Mouse (Mus musculus) intestine, embryonic 14.5 days (tissue): ENCODE measurements around the gene Kxd1. TPM values are rescaled to one million over a fixed set of nuclear protein-coding genes. Genes with fewer than 3 reads are reported as not detected.

Experiments
- ATAC-seq: fragments of 200-750 bp; cut with Nextera tagmentation; replicated peaks from 2 replicates; pipeline ENCODE4 v1.8.0; 2017; ENCODE audit warnings: low read depth, moderate number of reproducible peaks, moderate TSS enrichment, moderate library complexity; ENCODE audit not compliant: low FRiP score, low TSS enrichment
- DNase-seq: peaks from one replicate; pipeline ENCODE4 v3.0.0-alpha.2; 2018; ENCODE audit warnings: low spot score
- H3K27ac ChIP-seq: fragments of 300-500 bp; sonication (generic); 2 replicates; pipeline ENCODE4 v1.5.1; 2014; ENCODE audit warnings: low read depth, mild to moderate bottlenecking, control low read depth
- H3K27me3 ChIP-seq: fragments of 300-500 bp; sonication (generic); replicated peaks from 2 replicates; pipeline ENCODE4 v1.6.1; 2014; ENCODE audit warnings: low read length, control low read depth; ENCODE audit not compliant: control insufficient read depth, insufficient read depth
- H3K36me3 ChIP-seq: fragments of 300-500 bp; sonication (generic); 2 replicates; pipeline ENCODE4 v1.6.1; 2014; ENCODE audit warnings: low read length, control low read depth; ENCODE audit not compliant: control insufficient read depth, insufficient read depth
- H3K4me1 ChIP-seq: fragments of 300-500 bp; sonication (generic); replicated peaks from 2 replicates; pipeline ENCODE4 v1.6.1; 2014; ENCODE audit warnings: low read length, control low read depth, mixed read lengths; ENCODE audit not compliant: control insufficient read depth, insufficient read depth
- H3K4me2 ChIP-seq: fragments of 300-500 bp; sonication (generic); 2 replicates; pipeline ENCODE4 v1.6.1; 2014; ENCODE audit warnings: low read length
- H3K4me3 ChIP-seq: fragments of 300-500 bp; sonication (generic); 2 replicates; pipeline ENCODE4 v1.5.1; 2014; ENCODE audit warnings: low read depth, low read length, control low read depth, mixed read lengths
- H3K9ac ChIP-seq: fragments of 300-500 bp; sonication (generic); 2 replicates; pipeline ENCODE4 v1.6.1; 2014; ENCODE audit warnings: mild to moderate bottlenecking, low read length
- H3K9me3 ChIP-seq: fragments of 300-500 bp; sonication (generic); 2 replicates; pipeline ENCODE4 v1.6.1; 2016; ENCODE audit warnings: low read length, control low read depth; ENCODE audit not compliant: control insufficient read depth
- WGBS: fragments of 180-500 bp; shearing (Covaris S2); extraction: QIAGEN DNeasy Blood & Tissue Kit; methylation state at CpG from one replicate; pipeline ENCODE4 v1.1.7; 2014; 5-methylcytosine and 5-hydroxymethylcytosine counted together
- polyA plus RNA-seq: library from polyadenylated mRNA; unstranded; fragments of >200 nt; fragmentation: Nextera tagmentation; extraction: Ambion mirVana; gene quantifications from 2 replicates; pipeline ENCODE4 v1.2.1, GENCODE M21; 2014

The Kxd1 gene
- polyA plus RNA-seq, 1 experiment from 2014 or later = 77.6 TPM

DNA sequence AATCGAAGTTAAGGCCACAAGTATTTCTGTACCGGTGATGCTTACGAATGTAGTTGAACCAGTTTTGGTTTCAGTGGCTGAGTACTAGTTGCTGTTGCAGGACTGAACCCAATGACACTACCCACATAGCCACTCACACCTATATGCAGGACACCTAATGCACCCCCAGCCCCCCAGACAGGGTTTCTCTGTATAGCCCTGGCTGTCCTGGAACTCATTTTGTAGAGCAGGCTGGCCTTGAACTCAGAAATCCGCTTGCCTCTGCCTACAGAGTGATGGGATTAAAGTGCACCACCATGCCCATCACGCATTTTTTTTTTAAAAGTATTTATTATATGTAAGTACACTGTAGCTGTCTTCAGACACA lies 20.7 kb downstream of the Kxd1 start:
- H3K9ac ChIP-seq = no peak overlapping the region
- DNase-seq (no peak), ATAC-seq (no peak)
- H3K27ac ChIP-seq = no peak overlapping the region
- WGBS = 65% methylated on average over 5 of the region's 5 CpGs
- H3K9me3 ChIP-seq = no peaks in the 10 kb centered on the region
- H3K27me3 ChIP-seq = peaks cover 18% of the 10 kb centered on the region
- H3K4me1 ChIP-seq = peaks cover 23% of the 10 kb centered on the region
- H3K36me3 ChIP-seq = peaks cover 26% of the 10 kb centered on the region
- 0 out of 2 replicates have a peak overlapping the region, but pooled peaks have one; percentile 78 for H3K4me3 ChIP-seq
- no peak overlapping the region for H3K4me2 ChIP-seq

DNA sequence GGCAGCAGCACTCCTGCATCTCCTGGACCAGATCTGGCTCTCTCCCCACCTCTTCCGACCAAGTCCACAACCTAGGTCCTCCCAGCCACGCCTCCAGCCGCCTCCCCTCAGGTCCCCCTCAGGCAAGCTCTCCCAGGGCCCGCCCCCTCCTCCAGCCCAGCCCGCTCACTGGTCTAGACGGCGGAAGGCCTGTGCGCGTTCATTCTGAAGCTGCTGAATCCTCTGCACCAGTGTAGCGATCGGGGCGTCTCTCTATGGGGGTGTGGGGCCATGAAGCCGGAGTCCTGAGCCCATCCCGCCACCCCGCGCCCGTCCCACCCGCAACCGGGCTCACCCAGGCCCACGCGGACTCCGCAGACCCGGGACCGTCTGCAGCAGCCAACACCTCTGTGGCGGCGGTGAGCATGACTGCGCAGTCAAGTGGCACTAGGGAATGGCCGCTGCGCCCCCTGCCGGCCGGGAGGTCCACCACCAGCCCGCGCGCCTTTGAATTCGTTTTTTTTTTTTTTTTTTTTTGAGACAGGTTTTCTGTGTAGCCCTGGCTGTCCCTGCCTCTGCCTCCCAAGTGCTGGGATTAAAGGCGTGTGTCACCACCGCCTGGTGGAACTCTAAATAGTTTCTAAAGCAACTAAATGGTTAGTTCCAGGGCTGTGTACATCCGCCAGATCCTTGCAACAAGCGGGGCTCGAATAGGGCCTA lies 21.3 kb downstream of the Kxd1 start, which contains the start of gene Rex1bd:
Gene Rex1bd (minus strand): TSS at position 425 of the 699 bp plus-strand sequence.
- DNase-seq = peak; percentile 99
- peak within 1 kb of the TSS; percentile 78 for H3K4me3 ChIP-seq
- H3K36me3 ChIP-seq = peaks cover 26% of the 10 kb centered on the region
- H3K27ac ChIP-seq = peak within 1 kb of the TSS; percentile 76
- peak within 1 kb of the TSS; percentile 59 for H3K4me2 ChIP-seq
- H3K9ac ChIP-seq = peak within 1 kb of the TSS; percentile 67
- peaks cover 24% of the 10 kb centered on the region for H3K27me3 ChIP-seq
- H3K4me1 ChIP-seq = peaks cover 27% of the 10 kb centered on the region
- H3K9me3 ChIP-seq = no peaks in the 10 kb centered on the region
- ATAC-seq = peak; percentile 85
- 3% methylated on average over 40 of the region's 40 CpGs for WGBS

GRCm38 (mm10) chr8:70505698-70506327 lies 21.9 kb downstream of the Kxd1 start:
- H3K9ac ChIP-seq = peak overlapping the region; percentile 67
- peak overlapping the region; percentile 78 for H3K4me3 ChIP-seq
- H3K9me3 ChIP-seq = no peaks in the 10 kb centered on the region
- WGBS = 34% methylated on average over 32 of the region's 32 CpGs
- peak overlapping the region; percentile 59 for H3K4me2 ChIP-seq
- no peak for DNase-seq
- no peak; the same call in 1 of the 2 replicates for ATAC-seq
- H3K36me3 ChIP-seq = peaks cover 26% of the 10 kb centered on the region
- H3K27me3 ChIP-seq = peaks cover 30% of the 10 kb centered on the region
- H3K4me1 ChIP-seq = peaks cover 27% of the 10 kb centered on the region
- H3K27ac ChIP-seq = peak overlapping the region; percentile 76; the same call in 1 of the 2 replicates

DNA sequence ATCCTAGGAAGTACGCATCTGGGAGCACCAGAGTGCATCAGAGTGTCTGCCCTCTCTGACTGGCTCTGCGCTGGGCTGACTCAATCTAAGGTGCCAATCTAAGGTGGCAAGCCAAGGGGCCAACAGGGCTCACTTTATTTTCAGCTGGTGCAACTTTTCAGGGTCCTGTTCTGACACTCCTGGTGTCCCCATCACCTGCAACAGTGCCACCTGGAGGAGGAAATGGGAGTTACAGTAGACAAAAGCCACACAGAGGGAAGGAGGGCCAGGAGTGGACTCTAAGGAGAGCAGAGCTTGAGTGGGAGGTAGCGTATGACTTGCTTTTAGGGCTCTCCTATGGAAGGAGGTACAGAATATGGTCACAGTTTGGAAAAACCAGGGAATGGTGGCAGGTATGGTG lies 22.9 kb downstream of the Kxd1 start:
- 85% methylated on average over 3 of the region's 3 CpGs for WGBS
- peaks cover 27% of the 10 kb centered on the region for H3K4me1 ChIP-seq

DNA sequence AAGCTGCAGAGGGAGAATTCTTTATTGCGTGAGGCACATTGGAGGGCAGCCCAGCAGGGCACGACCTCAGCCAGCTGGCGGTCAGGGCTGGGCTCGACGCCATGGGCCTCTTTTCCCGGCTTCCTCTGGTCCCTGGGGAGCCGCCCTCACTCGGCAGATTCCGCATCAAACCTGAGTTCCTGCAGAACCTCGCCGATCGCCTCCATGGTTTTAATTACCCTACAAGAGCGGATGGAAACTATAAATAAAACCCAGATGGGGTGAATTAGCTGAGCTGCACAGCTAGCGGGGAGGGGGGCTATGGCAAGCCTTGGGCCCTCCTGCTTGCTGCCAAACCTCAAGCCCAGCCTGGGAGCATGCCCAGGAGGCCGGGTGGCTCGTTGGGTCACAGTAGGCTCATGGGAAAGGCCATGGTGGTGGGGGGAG lies 23.5 kb downstream of the Kxd1 start:
- Histone ChIP-seq H3K4me1 (peaks cover 27% of the 10 kb centered on the region), H3K9ac (no peak overlapping the region), H3K36me3 (peaks cover 26% of the 10 kb centered on the region), H3K27me3 (peaks cover 45% of the 10 kb centered on the region), H3K27ac (no peak overlapping the region), H3K4me3 (no peak overlapping the region), H3K4me2 (no peak overlapping the region), H3K9me3 (no peaks in the 10 kb centered on the region)
- DNase-seq (no peak), ATAC-seq (no peak)
- 58% methylated on average over 16 of the region's 16 CpGs for WGBS

More for the DNA sequence above, 22.9 kb downstream of the Kxd1 start:
- H3K4me3 ChIP-seq = no peak overlapping the region
- H3K9me3 ChIP-seq = no peaks in the 10 kb centered on the region
- no peak overlapping the region for H3K4me2 ChIP-seq
- ATAC-seq = no peak
- peak; percentile 92 for DNase-seq
- H3K27me3 ChIP-seq = peaks cover 40% of the 10 kb centered on the region
- H3K9ac ChIP-seq = no peak overlapping the region
- no peak overlapping the region for H3K27ac ChIP-seq
- peaks cover 26% of the 10 kb centered on the region for H3K36me3 ChIP-seq

GRCm38 (mm10) chr8:70503062-70503750 lies 24.6 kb downstream of the Kxd1 start:
- Histone ChIP-seq H3K9ac (no peak overlapping the region), H3K27ac (no peak overlapping the region), H3K4me2 (no peak overlapping the region; the same call in 1 of the 2 replicates), H3K27me3 (peaks cover 56% of the 10 kb centered on the region), H3K4me3 (no peak overlapping the region), H3K4me1 (peaks cover 19% of the 10 kb centered on the region), H3K36me3 (peaks cover 18% of the 10 kb centered on the region), H3K9me3 (no peaks in the 10 kb centered on the region)
- WGBS = 14% methylated on average over 46 of the region's 46 CpGs
- ATAC-seq (no peak; the same call in 1 of the 2 replicates), DNase-seq (peak; percentile 89)

DNA sequence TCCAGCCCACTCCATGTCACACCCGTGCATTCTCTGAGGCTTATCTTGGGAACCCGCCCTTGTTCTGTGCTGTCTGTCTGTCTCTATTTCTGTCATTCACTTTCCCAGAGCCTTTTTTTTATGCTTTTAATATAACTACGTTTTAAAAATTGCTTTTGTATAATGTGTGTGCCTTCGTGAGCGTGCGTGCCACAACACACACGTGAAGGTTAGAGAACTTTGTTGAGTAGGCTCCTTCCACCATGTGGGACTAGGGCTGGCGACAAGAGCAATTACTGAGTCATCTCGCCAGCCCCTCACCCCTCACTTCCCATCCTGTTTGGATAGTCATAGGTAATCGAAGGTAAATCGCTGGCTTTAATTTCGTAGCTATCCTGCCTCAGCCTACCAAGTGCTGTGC lies 25.2 kb downstream of the Kxd1 start:
- no peaks in the 10 kb centered on the region for H3K9me3 ChIP-seq
- H3K27me3 ChIP-seq = peaks cover 63% of the 10 kb centered on the region
- ATAC-seq (no peak), DNase-seq (no peak)
- no peak overlapping the region for H3K9ac ChIP-seq
- H3K27ac ChIP-seq = no peak overlapping the region
- WGBS = 30% methylated on average over 12 of the region's 12 CpGs
- peak overlapping the region; percentile 27; the same call in 1 of the 2 replicates for H3K4me2 ChIP-seq
- peaks cover 11% of the 10 kb centered on the region for H3K36me3 ChIP-seq
- peaks cover 19% of the 10 kb centered on the region for H3K4me1 ChIP-seq
- H3K4me3 ChIP-seq = no peak overlapping the region

- Histone ChIP-seq H3K4me3 (no peak overlapping the region), H3K9me3 (no peaks in the 10 kb centered on the region), H3K27ac (no peak overlapping the region), H3K36me3 (peaks cover 6% of the 10 kb centered on the region; the same call in 1 of the 2 replicates), H3K9ac (no peak overlapping the region), H3K4me1 (peaks cover 19% of the 10 kb centered on the region), H3K27me3 (peaks cover 68% of the 10 kb centered on the region), H3K4me2 (peak overlapping the region; percentile 27)
- ATAC-seq (no peak), DNase-seq (no peak)
- WGBS = 16% methylated on average over 23 of the region's 23 CpGs
These were observed 25.8 kb downstream of the Kxd1 start for GRCm38 (mm10) chr8:70501820-70502529.
